Mouse (Mus musculus) stomach, postnatal 0 days (tissue): Measurements from ENCODE around the gene Lrrtm4. TPM values are rescaled to one million over a fixed set of nuclear protein-coding genes. Genes with fewer than 3 reads are reported as not detected.

ENCODE experiments used
- ATAC-seq: fragments of 200-750 bp; cut with Nextera tagmentation; 2 replicates; pipeline ENCODE4 v1.8.0; 2017; ENCODE audit not compliant: low FRiP score, low TSS enrichment
- DNase-seq: peaks from one replicate; pipeline ENCODE4 v3.0.0-alpha.2; 2016; ENCODE audit warnings: low spot score
- H3K27ac ChIP-seq: fragments of 300-500 bp; sonication (generic); replicated peaks from 2 replicates; pipeline ENCODE4 v1.5.1; 2014; ENCODE audit warnings: mild to moderate bottlenecking, control low read depth
- H3K27me3 ChIP-seq: fragments of 300-500 bp; sonication (generic); 2 replicates; pipeline ENCODE4 v1.6.1; 2014; ENCODE audit warnings: low read length; ENCODE audit not compliant: control insufficient read depth, insufficient read depth
- H3K36me3 ChIP-seq: fragments of 300-500 bp; sonication (generic); 2 replicates; pipeline ENCODE4 v1.6.1; 2014; ENCODE audit warnings: low read length, mixed read lengths; ENCODE audit not compliant: control insufficient read depth, insufficient read depth
- H3K4me1 ChIP-seq: fragments of 300-500 bp; sonication (generic); replicated peaks from 2 replicates; pipeline ENCODE4 v1.6.1; 2014; ENCODE audit warnings: antibody characterized with exemption; ENCODE audit not compliant: control insufficient read depth, insufficient read depth
- H3K4me2 ChIP-seq: fragments of 300-500 bp; sonication (generic); replicated peaks from 2 replicates; pipeline ENCODE4 v1.6.1; 2014; ENCODE audit warnings: low read depth, mild to moderate bottlenecking, control low read depth, moderate library complexity
- H3K4me3 ChIP-seq: fragments of 300-500 bp; sonication (generic); 2 replicates; pipeline ENCODE4 v1.5.1; 2014; ENCODE audit warnings: low read depth, low read length, control low read depth
- H3K9ac ChIP-seq: fragments of 300-500 bp; sonication (generic); 2 replicates; pipeline ENCODE4 v1.6.1; 2014; ENCODE audit warnings: mild to moderate bottlenecking, low read length, control low read depth, mixed read lengths
- H3K9me3 ChIP-seq: fragments of 300-500 bp; sonication (generic); 2 replicates; pipeline ENCODE4 v1.6.1; 2016; ENCODE audit warnings: low read length; ENCODE audit not compliant: control insufficient read depth
- CTCF ChIP-seq: IDR thresholded peaks from 2 replicates; pipeline ENCODE4 v1.5.1; 2016; ENCODE audit warnings: antibody characterized with exemption, low read depth, mild to moderate bottlenecking, moderate library complexity
- EP300 ChIP-seq: optimal IDR thresholded peaks from 2 replicates; pipeline ENCODE3; 2016; ENCODE audit warnings: antibody characterized with exemption
- WGBS: fragments of 180-500 bp; shearing (Covaris S2); extraction: QIAGEN DNeasy Blood & Tissue Kit; methylation state at CpG from one replicate; pipeline ENCODE4 v1.1.7; 2014; 5-methylcytosine and 5-hydroxymethylcytosine counted together
- polyA plus RNA-seq: library from polyadenylated mRNA; unstranded; fragments of >200 nt; fragmentation: Nextera tagmentation; extraction: Ambion mirVana; gene quantifications from 2 replicates; pipeline ENCODE4 v1.2.1, GENCODE M21; 2015

The Lrrtm4 gene
- polyA plus RNA-seq, 1 experiment from 2014 or later, result 0.67 TPM

- no peaks in the 10 kb centered on the region for H3K36me3 ChIP-seq
- no peaks in the 10 kb centered on the region for H3K9me3 ChIP-seq
- no peak for DNase-seq
- WGBS, result 84% methylated on average over 2 of the region's 2 CpGs
- ATAC-seq, result no peak
- H3K4me2 ChIP-seq, result no peak overlapping the region
- no peaks in the 10 kb centered on the region for H3K4me1 ChIP-seq
- no peak overlapping the region for H3K9ac ChIP-seq
- no peaks in the 10 kb centered on the region for H3K27me3 ChIP-seq
- H3K4me3 ChIP-seq, result no peak overlapping the region
- TF ChIP-seq EP300, result no peak
- no peak for TF ChIP-seq CTCF
- no peak overlapping the region for H3K27ac ChIP-seq
These were observed 163.7 kb downstream of the Lrrtm4 start for GRCm38 (mm10) chr6:80182353-80182752.

DNA sequence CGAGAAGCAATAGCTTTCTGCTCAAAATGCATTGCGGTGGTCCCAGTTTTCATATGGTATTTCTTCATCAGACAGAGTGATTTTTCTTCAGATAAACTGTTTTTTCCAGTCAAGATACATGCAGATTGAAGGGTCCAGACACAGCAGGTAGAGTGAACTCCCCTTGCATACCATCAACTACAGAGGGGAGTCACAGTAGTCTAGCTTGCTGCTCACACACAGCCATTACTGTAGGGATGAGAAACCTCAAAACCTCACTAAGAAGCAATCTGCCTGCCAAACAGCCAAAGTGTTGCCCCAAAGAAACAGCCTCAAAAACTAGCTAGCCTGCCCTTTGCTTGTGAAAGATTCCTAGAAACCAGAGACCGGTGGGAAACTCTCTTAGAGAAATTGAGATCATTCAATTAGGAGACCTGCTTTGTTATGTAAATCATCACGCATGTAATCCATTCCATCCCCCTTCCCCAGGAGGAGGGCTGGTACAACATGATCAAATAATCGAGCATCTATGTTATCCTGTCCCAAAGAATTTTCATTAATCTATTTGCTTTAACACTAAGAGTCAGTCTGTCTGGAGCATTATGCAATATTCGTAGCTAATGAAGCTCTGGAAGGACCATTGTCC, 166.9 kb downstream of the Lrrtm4 start:
- Histone ChIP-seq H3K4me3 (no peak overlapping the region), H3K9ac (no peak overlapping the region), H3K4me2 (no peak overlapping the region), H3K27ac (no peak overlapping the region), H3K36me3 (no peaks in the 10 kb centered on the region), H3K27me3 (no peaks in the 10 kb centered on the region), H3K4me1 (no peaks in the 10 kb centered on the region), H3K9me3 (no peaks in the 10 kb centered on the region)
- no peak for TF ChIP-seq CTCF
- no peak for TF ChIP-seq EP300
- ATAC-seq (no peak), DNase-seq (no peak)
- WGBS, result 78% methylated on average over 6 of the region's 6 CpGs

DNA sequence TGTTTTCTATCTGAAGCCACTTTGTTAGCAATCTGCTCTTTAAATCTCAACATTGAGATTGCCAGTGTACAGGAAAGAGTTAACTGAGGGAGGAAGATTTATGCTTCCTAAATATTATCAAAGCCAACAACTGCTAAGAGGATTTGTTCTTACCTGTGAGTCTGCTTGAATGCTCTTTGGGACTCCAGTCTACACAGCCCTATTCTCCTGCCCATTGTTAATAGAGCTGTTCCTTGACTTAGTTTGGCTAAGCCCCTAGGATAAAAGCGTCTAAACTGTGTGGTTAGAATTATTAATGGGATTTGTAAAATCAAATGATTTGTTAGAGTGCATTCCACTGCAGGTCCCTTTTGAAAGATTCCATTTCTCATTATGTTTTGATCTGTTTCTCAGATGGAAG, 168.1 kb downstream of the Lrrtm4 start:
- Histone ChIP-seq H3K9me3 (no peaks in the 10 kb centered on the region), H3K27ac (no peak overlapping the region), H3K4me2 (no peak overlapping the region), H3K36me3 (no peaks in the 10 kb centered on the region), H3K4me3 (no peak overlapping the region), H3K4me1 (no peaks in the 10 kb centered on the region), H3K27me3 (no peaks in the 10 kb centered on the region), H3K9ac (no peak overlapping the region)
- ATAC-seq, result no peak
- DNase-seq, result no peak
- WGBS, result 26% methylated on average over 1 of the region's 1 CpGs
- TF ChIP-seq CTCF, result no peak
- TF ChIP-seq EP300, result no peak

DNA sequence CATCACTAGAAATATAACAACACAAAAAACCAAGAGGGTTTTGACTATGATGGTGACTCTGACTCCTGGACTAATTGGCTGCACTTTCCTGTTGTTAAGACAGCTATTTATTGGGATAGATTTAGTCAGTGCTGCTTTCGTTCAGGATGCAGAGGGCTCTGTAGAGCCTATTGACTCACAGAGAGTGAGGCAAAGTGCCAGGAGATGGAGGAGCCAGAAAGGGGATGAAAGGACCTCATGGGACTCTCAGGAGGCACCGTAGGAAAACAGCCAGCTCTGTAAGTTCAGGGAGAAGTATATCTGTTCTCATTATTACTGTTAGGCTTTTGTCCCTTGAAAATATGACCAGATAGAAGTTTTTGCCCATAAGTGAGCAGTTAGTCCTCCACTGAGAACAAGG, 190.8 kb downstream of the Lrrtm4 start:
- WGBS, result 39% methylated on average over 2 of the region's 2 CpGs
- Histone ChIP-seq H3K4me2 (no peak overlapping the region), H3K27ac (no peak overlapping the region), H3K27me3 (no peaks in the 10 kb centered on the region), H3K9ac (no peak overlapping the region), H3K4me1 (no peaks in the 10 kb centered on the region), H3K36me3 (no peaks in the 10 kb centered on the region), H3K9me3 (no peaks in the 10 kb centered on the region), H3K4me3 (no peak overlapping the region)
- no peak for DNase-seq
- TF ChIP-seq CTCF (no peak), EP300 (no peak)
- ATAC-seq, result no peak

DNA sequence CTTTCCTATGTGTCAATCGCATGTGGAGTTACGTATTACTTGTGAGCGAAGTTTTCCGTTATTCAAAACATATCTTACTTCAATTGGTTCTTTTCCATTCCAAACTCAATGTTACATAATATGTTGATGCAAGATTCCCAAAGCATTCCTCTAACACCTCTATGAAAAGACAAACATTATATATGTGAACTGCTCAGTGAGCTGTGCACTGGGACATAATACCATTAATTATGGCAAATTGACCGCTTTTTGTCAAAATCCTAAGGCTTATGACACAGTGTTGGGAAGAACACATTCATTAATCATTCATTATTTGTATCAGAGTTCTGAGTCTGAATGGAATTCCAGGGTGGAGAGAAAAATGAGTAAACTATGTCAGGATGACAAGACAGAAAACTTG, 191.6 kb downstream of the Lrrtm4 start:
- DNase-seq, result no peak
- no peaks in the 10 kb centered on the region for H3K4me1 ChIP-seq
- no peak overlapping the region for H3K27ac ChIP-seq
- H3K36me3 ChIP-seq, result no peaks in the 10 kb centered on the region
- no peaks in the 10 kb centered on the region for H3K9me3 ChIP-seq
- TF ChIP-seq CTCF, result no peak
- no peak for TF ChIP-seq EP300
- no peak overlapping the region for H3K4me2 ChIP-seq
- H3K4me3 ChIP-seq, result no peak overlapping the region
- WGBS, result 81% methylated on average over 5 of the region's 5 CpGs
- no peak overlapping the region for H3K9ac ChIP-seq
- no peak for ATAC-seq
- no peaks in the 10 kb centered on the region for H3K27me3 ChIP-seq

DNA sequence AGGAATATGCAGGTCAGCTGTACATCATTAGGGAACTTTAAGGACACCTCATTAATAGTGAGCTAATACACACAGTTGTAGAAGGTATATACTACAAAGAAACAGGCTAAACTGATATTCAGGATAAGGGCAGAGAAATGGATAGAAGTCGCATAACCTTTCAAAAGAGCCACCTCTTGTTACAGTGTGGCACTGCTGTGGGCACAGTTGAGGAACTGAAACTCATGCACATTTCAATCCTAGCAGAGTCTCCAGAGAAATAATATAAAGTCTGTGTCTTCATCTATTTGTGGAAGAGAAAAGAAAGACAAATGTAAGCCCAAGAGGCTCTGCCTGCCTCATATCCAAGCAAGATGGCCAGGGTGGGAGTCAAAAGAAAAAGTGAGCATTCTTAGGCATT, 242.9 kb downstream of the Lrrtm4 start:
- no peak for ATAC-seq
- TF ChIP-seq CTCF, result no peak
- TF ChIP-seq EP300, result no peak
- 92% methylated on average over 1 of the region's 1 CpGs for WGBS
- no peaks in the 10 kb centered on the region for H3K36me3 ChIP-seq
- DNase-seq, result no peak
- H3K9me3 ChIP-seq, result no peaks in the 10 kb centered on the region
- no peak overlapping the region for H3K4me3 ChIP-seq
- H3K27me3 ChIP-seq, result no peaks in the 10 kb centered on the region
- H3K9ac ChIP-seq, result no peak overlapping the region
- no peaks in the 10 kb centered on the region for H3K4me1 ChIP-seq
- no peak overlapping the region for H3K4me2 ChIP-seq
- no peak overlapping the region for H3K27ac ChIP-seq
